Mouse (Mus musculus) liver, embryonic 14.5 days (tissue): ENCODE measurements around the gene Capza1.

Experiments used
- CTCF ChIP-seq: IDR thresholded peaks from 2 replicates; pipeline ENCODE4 v1.5.1; 2016; ENCODE audit warnings: antibody characterized with exemption, low read depth, control low read depth
- EP300 ChIP-seq: IDR thresholded peaks from 2 replicates; pipeline ENCODE4 v1.6.1; 2016; ENCODE audit warnings: antibody characterized with exemption, low read depth

- TF ChIP-seq EP300: no peak
- TF ChIP-seq CTCF: no peak
Measured at GRCm38 (mm10) chr3:104896141-104896540, 31.8 kb upstream of the Capza1 start.
